Mouse (Mus musculus) T-helper 17 cell (primary cell): ENCODE data around the gene Wdr20.

ENCODE experiments used
- in situ Hi-C, 2 experiments: fragments of 300-600 bp; cut with MboI, MseI; formaldehyde crosslinking; loops; 1 replicate in 1 of 2; 2 replicates in 1 of 2; pipeline ENCODE4 v1.15.1; 2025; ENCODE audit warnings: high pct_unique_total_duplicates in 2 of 2

Wdr20 gene

GRCm38 (mm10) chr12:110813624-110814023 lies 75.9 kb downstream of the Wdr20 start:
- in situ Hi-C loops = loop anchor here in 1 of 2 experiments (10.0 to 25.0 kb wide), 2 partner anchors 1051 to 1441 kb away; no protein-coding TSS in a partner anchor

- in situ Hi-C loops = loop anchor here in 1 of 2 experiments (5.0 to 25.0 kb wide), 3 partner anchors 1053 to 1440 kb away; no protein-coding TSS in a partner anchor
Observed at GRCm38 (mm10) chr12:110814924-110815323, 77.2 kb downstream of the Wdr20 start.

GRCm38 (mm10) chr12:110816833-110817232 lies 79.1 kb downstream of the Wdr20 start:
- in situ Hi-C loops = loop anchor here in 1 of 2 experiments (5.0 to 25.0 kb wide), 3 partner anchors 1055 to 1438 kb away; no protein-coding TSS in a partner anchor

- in situ Hi-C loops = loop anchor here in 1 of 2 experiments (5.0 to 25.0 kb wide), 3 partner anchors 1057 to 1435 kb away; no protein-coding TSS in a partner anchor
Observed at GRCm38 (mm10) chr12:110819367-110819766, 81.6 kb downstream of the Wdr20 start.

- in situ Hi-C loops = loop anchor here in 1 of 2 experiments (25.0 kb wide), 1 partner anchor 1059 kb away; no protein-coding TSS in a partner anchor
Observed at GRCm38 (mm10) chr12:110821787-110822186, 84.0 kb downstream of the Wdr20 start.

- in situ Hi-C loops = loop anchor here in 1 of 2 experiments (25.0 kb wide), 1 partner anchor 1060 kb away; no protein-coding TSS in a partner anchor
Observed at GRCm38 (mm10) chr12:110822366-110822765, 84.6 kb downstream of the Wdr20 start.

- in situ Hi-C loops = no loop called here
Observed at GRCm38 (mm10) chr12:110828908-110829307, 91.2 kb downstream of the Wdr20 start.

- in situ Hi-C loops = loop anchor here in 1 of 2 experiments (5.0 kb wide), 1 partner anchor 123 kb away; no protein-coding TSS in a partner anchor
Observed at GRCm38 (mm10) chr12:110830293-110831024, 92.7 kb downstream of the Wdr20 start.

GRCm38 (mm10) chr12:110835182-110835581 lies 97.4 kb downstream of the Wdr20 start:
- in situ Hi-C loops = loop anchor here in 1 of 2 experiments (5.0 kb wide), 1 partner anchor 413 kb away; no protein-coding TSS in a partner anchor

GRCm38 (mm10) chr12:110836729-110837128 lies 99.0 kb downstream of the Wdr20 start:
- in situ Hi-C loops = loop anchor here in 1 of 2 experiments (5.0 kb wide), 1 partner anchor 414 kb away; no protein-coding TSS in a partner anchor

- in situ Hi-C loops = loop anchor here in 1 of 2 experiments (5.0 kb wide), 1 partner anchor 415 kb away; no protein-coding TSS in a partner anchor
Observed at GRCm38 (mm10) chr12:110837192-110837841, 99.6 kb downstream of the Wdr20 start.

GRCm38 (mm10) chr12:110837850-110838249 lies 100.1 kb downstream of the Wdr20 start:
- in situ Hi-C loops = loop anchor here in 1 of 2 experiments (5.0 kb wide), 1 partner anchor 416 kb away; no protein-coding TSS in a partner anchor

GRCm38 (mm10) chr12:110840348-110841198 lies 102.8 kb downstream of the Wdr20 start, which contains the start of gene Mok:
Gene Mok (minus strand): TSS chr12:110840939.
- in situ Hi-C loops = loop anchor here (5.0 kb wide), 4 partner anchors 123 to 418 kb away; partner anchors contain the start of genes Dync1h1 (in 2 of the 2) and 1700001K19Rik (in 1 of the 2)

GRCm38 (mm10) chr12:110841731-110842493 lies 104.2 kb downstream of the Wdr20 start:
- in situ Hi-C loops = loop anchor here (5.0 kb wide), 4 partner anchors 125 to 420 kb away; partner anchors contain the start of genes Dync1h1 (in 2 of the 2) and 1700001K19Rik (in 1 of the 2)

- in situ Hi-C loops = loop anchor here (5.0 kb wide), 4 partner anchors 126 to 421 kb away; partner anchors contain the start of genes Dync1h1 (in 2 of the 2) and 1700001K19Rik (in 1 of the 2)
Observed at GRCm38 (mm10) chr12:110843194-110844048, 105.7 kb downstream of the Wdr20 start.

- in situ Hi-C loops = loop anchor here (5.0 kb wide), 4 partner anchors 127 to 422 kb away; partner anchors contain the start of genes Dync1h1 (in 2 of the 2) and 1700001K19Rik (in 1 of the 2)
Observed at GRCm38 (mm10) chr12:110844227-110845130, 106.7 kb downstream of the Wdr20 start.

- in situ Hi-C loops = no loop called here
Observed at GRCm38 (mm10) chr12:110845131-110845880, 107.6 kb downstream of the Wdr20 start.
